Mouse (Mus musculus): ENCODE results near the gene Nin. TPM values are rescaled to one million over a fixed set of nuclear protein-coding genes. Genes with fewer than 3 reads are reported as not detected.

Nin gene
- polyA plus RNA-seq, 1 experiment from 2014 or later = 12.8 TPM

- DNase-seq (ENCODE audit: low spot score) (no peak), ATAC-seq (ENCODE audit: low FRiP score) (no peak)
- Histone ChIP-seq H3K27me3 (ENCODE audit: control insufficient read depth, insufficient read depth, low read length) (no peaks in the 10 kb centered on the region), H3K9me3 (ENCODE audit: control insufficient read depth, low read length) (no peaks in the 10 kb centered on the region), H3K4me3 (replicated peaks; ENCODE audit: low read length) (no peak overlapping the region), H3K9ac (no peak overlapping the region), H3K36me3 (replicated peaks; ENCODE audit: control insufficient read depth, insufficient read depth) (peaks cover 80% of the 10 kb centered on the region), H3K4me2 (replicated peaks) (no peak overlapping the region), H3K27ac (no peak overlapping the region), H3K4me1 (replicated peaks; ENCODE audit: control insufficient read depth, insufficient read depth, low read length) (no peaks in the 10 kb centered on the region)
- 92% methylated on average over 6 of the region's 6 CpGs for WGBS
Observed at GRCm38 (mm10) chr12:70025431-70025830, 88.1 kb downstream of the Nin start.

GRCm38 (mm10) chr12:70023580-70023979 is 89.9 kb downstream of the Nin start:
- Histone ChIP-seq H3K27me3 (ENCODE audit: control insufficient read depth, insufficient read depth, low read length) (no peaks in the 10 kb centered on the region), H3K27ac (no peak overlapping the region), H3K9ac (no peak overlapping the region), H3K4me1 (replicated peaks; ENCODE audit: control insufficient read depth, insufficient read depth, low read length) (no peaks in the 10 kb centered on the region), H3K4me3 (replicated peaks; ENCODE audit: low read length) (no peak overlapping the region), H3K4me2 (replicated peaks) (no peak overlapping the region), H3K9me3 (ENCODE audit: control insufficient read depth, low read length) (no peaks in the 10 kb centered on the region), H3K36me3 (replicated peaks; ENCODE audit: control insufficient read depth, insufficient read depth) (peaks cover 82% of the 10 kb centered on the region)
- 94% methylated on average over 4 of the region's 4 CpGs for WGBS
- ATAC-seq (ENCODE audit: low FRiP score) (no peak), DNase-seq (ENCODE audit: low spot score) (no peak)

- H3K4me2 ChIP-seq (replicated peaks) = no peak overlapping the region
- H3K4me3 ChIP-seq (replicated peaks; ENCODE audit: low read length) = no peak overlapping the region
- no peaks in the 10 kb centered on the region for H3K27me3 ChIP-seq (ENCODE audit: control insufficient read depth, insufficient read depth, low read length)
- H3K36me3 ChIP-seq (replicated peaks; ENCODE audit: control insufficient read depth, insufficient read depth) = peaks cover 77% of the 10 kb centered on the region
- no peaks in the 10 kb centered on the region for H3K9me3 ChIP-seq (ENCODE audit: control insufficient read depth, low read length)
- 87% methylated on average over 4 of the region's 4 CpGs for WGBS
- H3K9ac ChIP-seq = no peak overlapping the region
- DNase-seq (ENCODE audit: low spot score) (no peak), ATAC-seq (ENCODE audit: low FRiP score) (no peak)
- H3K27ac ChIP-seq = no peak overlapping the region
- H3K4me1 ChIP-seq (replicated peaks; ENCODE audit: control insufficient read depth, insufficient read depth, low read length) = no peaks in the 10 kb centered on the region
Observed at GRCm38 (mm10) chr12:70018153-70018552, 95.4 kb downstream of the Nin start.

- Histone ChIP-seq H3K9me3 (ENCODE audit: control insufficient read depth, low read length) (no peaks in the 10 kb centered on the region), H3K36me3 (replicated peaks; ENCODE audit: control insufficient read depth, insufficient read depth) (peaks cover 71% of the 10 kb centered on the region), H3K4me2 (replicated peaks) (no peak overlapping the region), H3K27ac (no peak overlapping the region), H3K9ac (no peak overlapping the region), H3K27me3 (ENCODE audit: control insufficient read depth, insufficient read depth, low read length) (no peaks in the 10 kb centered on the region), H3K4me1 (replicated peaks; ENCODE audit: control insufficient read depth, insufficient read depth, low read length) (no peaks in the 10 kb centered on the region), H3K4me3 (replicated peaks; ENCODE audit: low read length) (no peak overlapping the region)
- 86% methylated on average over 4 of the region's 4 CpGs for WGBS
- no peak for ATAC-seq (ENCODE audit: low FRiP score)
- DNase-seq (ENCODE audit: low spot score) = no peak
Observed at GRCm38 (mm10) chr12:70015936-70016335, 97.6 kb downstream of the Nin start.

- Histone ChIP-seq H3K27me3 (ENCODE audit: control insufficient read depth, insufficient read depth, low read length) (no peaks in the 10 kb centered on the region), H3K9me3 (ENCODE audit: control insufficient read depth, low read length) (no peaks in the 10 kb centered on the region), H3K4me2 (replicated peaks) (no peak overlapping the region), H3K9ac (no peak overlapping the region), H3K4me1 (replicated peaks; ENCODE audit: control insufficient read depth, insufficient read depth, low read length) (no peaks in the 10 kb centered on the region), H3K4me3 (replicated peaks; ENCODE audit: low read length) (no peak overlapping the region), H3K36me3 (replicated peaks; ENCODE audit: control insufficient read depth, insufficient read depth) (peaks cover 38% of the 10 kb centered on the region), H3K27ac (no peak overlapping the region)
- WGBS = 30% methylated on average over 5 of the region's 5 CpGs
- DNase-seq (ENCODE audit: low spot score) (no peak), ATAC-seq (ENCODE audit: low FRiP score) (no peak)
Observed at GRCm38 (mm10) chr12:70011681-70012080, 101.8 kb downstream of the Nin start.

GRCm38 (mm10) chr12:70010356-70010755 is 103.2 kb downstream of the Nin start:
- no peak for ATAC-seq (ENCODE audit: low FRiP score)

GRCm38 (mm10) chr12:70005103-70005502 is 108.4 kb downstream of the Nin start:
- H3K27me3 ChIP-seq (ENCODE audit: control insufficient read depth, insufficient read depth, low read length) = no peaks in the 10 kb centered on the region
- DNase-seq (ENCODE audit: low spot score) (no peak), ATAC-seq (ENCODE audit: low FRiP score) (no peak)
- 88% methylated on average over 4 of the region's 4 CpGs for WGBS
- H3K4me3 ChIP-seq (replicated peaks; ENCODE audit: low read length) = no peak overlapping the region
- H3K4me2 ChIP-seq (replicated peaks) = no peak overlapping the region
- no peaks in the 10 kb centered on the region for H3K4me1 ChIP-seq (replicated peaks; ENCODE audit: control insufficient read depth, insufficient read depth, low read length)
- H3K36me3 ChIP-seq (replicated peaks; ENCODE audit: control insufficient read depth, insufficient read depth) = no peaks in the 10 kb centered on the region
- no peaks in the 10 kb centered on the region for H3K9me3 ChIP-seq (ENCODE audit: control insufficient read depth, low read length)
- H3K27ac ChIP-seq = no peak overlapping the region
- no peak overlapping the region for H3K9ac ChIP-seq

More at GRCm38 (mm10) chr12:70010356-70010755, 103.2 kb downstream of the Nin start:
- no peaks in the 10 kb centered on the region for H3K27me3 ChIP-seq (ENCODE audit: control insufficient read depth, insufficient read depth, low read length)
- H3K4me2 ChIP-seq (replicated peaks) = no peak overlapping the region
- H3K4me3 ChIP-seq (replicated peaks; ENCODE audit: low read length) = no peak overlapping the region
- no peaks in the 10 kb centered on the region for H3K4me1 ChIP-seq (replicated peaks; ENCODE audit: control insufficient read depth, insufficient read depth, low read length)
- H3K36me3 ChIP-seq (replicated peaks; ENCODE audit: control insufficient read depth, insufficient read depth) = peaks cover 27% of the 10 kb centered on the region
- 91% methylated on average over 4 of the region's 4 CpGs for WGBS
- H3K9ac ChIP-seq = no peak overlapping the region
- no peak overlapping the region for H3K27ac ChIP-seq
- DNase-seq (ENCODE audit: low spot score) = no peak
- H3K9me3 ChIP-seq (ENCODE audit: control insufficient read depth, low read length) = no peaks in the 10 kb centered on the region

- H3K4me2 ChIP-seq (replicated peaks) = no peak overlapping the region
- H3K27me3 ChIP-seq (ENCODE audit: control insufficient read depth, insufficient read depth, low read length) = no peaks in the 10 kb centered on the region
- H3K4me3 ChIP-seq (replicated peaks; ENCODE audit: low read length) = no peak overlapping the region
- H3K27ac ChIP-seq = no peak overlapping the region
- DNase-seq (ENCODE audit: low spot score) = no peak
- no peaks in the 10 kb centered on the region for H3K36me3 ChIP-seq (replicated peaks; ENCODE audit: control insufficient read depth, insufficient read depth)
- ATAC-seq (ENCODE audit: low FRiP score) = no peak
- 86% methylated on average over 13 of the region's 13 CpGs for WGBS
- H3K4me1 ChIP-seq (replicated peaks; ENCODE audit: control insufficient read depth, insufficient read depth, low read length) = no peaks in the 10 kb centered on the region
- no peak overlapping the region for H3K9ac ChIP-seq
- no peaks in the 10 kb centered on the region for H3K9me3 ChIP-seq (ENCODE audit: control insufficient read depth, low read length)
Observed at GRCm38 (mm10) chr12:69998186-69998983, 115.1 kb downstream of the Nin start.

GRCm38 (mm10) chr12:69995382-69995781 is 118.1 kb downstream of the Nin start:
- no peaks in the 10 kb centered on the region for H3K27me3 ChIP-seq (ENCODE audit: control insufficient read depth, insufficient read depth, low read length)
- H3K36me3 ChIP-seq (replicated peaks; ENCODE audit: control insufficient read depth, insufficient read depth) = no peaks in the 10 kb centered on the region
- no peaks in the 10 kb centered on the region for H3K9me3 ChIP-seq (ENCODE audit: control insufficient read depth, low read length)
- H3K27ac ChIP-seq = no peak overlapping the region
- H3K9ac ChIP-seq = no peak overlapping the region
- DNase-seq (ENCODE audit: low spot score) (no peak), ATAC-seq (ENCODE audit: low FRiP score) (no peak)
- WGBS = 79% methylated on average over 3 of the region's 3 CpGs
- no peak overlapping the region for H3K4me3 ChIP-seq (replicated peaks; ENCODE audit: low read length)
- H3K4me1 ChIP-seq (replicated peaks; ENCODE audit: control insufficient read depth, insufficient read depth, low read length) = no peaks in the 10 kb centered on the region
- H3K4me2 ChIP-seq (replicated peaks) = no peak overlapping the region

All from hindbrain, embryonic 14.5 days (tissue).